Mouse (Mus musculus) CD4-positive helper T cell, adult 2 months (primary cell): ENCODE data around the gene Pbx3.
A peak's percentile ranks its signal among the peaks of the same experiment; 100 is the strongest.

Experiments used
- DNase-seq: peaks from one replicate; pipeline ENCODE4 v3.0.0-alpha.2; 2012; ENCODE audit warnings: low read depth, missing footprints, low spot score

Gene Pbx3

DNA sequence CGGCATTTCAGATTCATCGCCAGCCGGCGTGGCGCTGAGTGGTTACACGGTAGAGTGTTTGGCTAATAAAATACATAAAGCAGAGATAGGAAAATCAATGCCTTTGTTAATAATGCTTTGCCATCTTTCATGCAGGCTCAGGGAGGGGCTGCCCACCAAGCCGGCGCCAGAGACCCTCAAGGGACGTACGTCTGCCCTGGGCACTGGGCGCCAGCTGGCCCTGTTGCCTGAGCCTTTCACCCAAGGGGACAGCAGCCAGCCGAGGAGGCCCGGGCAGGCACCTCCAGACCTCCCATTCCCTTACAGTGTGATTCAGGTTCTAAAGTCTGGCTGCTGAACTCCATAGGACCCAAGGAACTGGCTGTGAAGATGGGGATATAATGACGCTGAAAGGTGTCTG is 225.5 kb downstream of the Pbx3 start:
- no peak for DNase-seq

DNA sequence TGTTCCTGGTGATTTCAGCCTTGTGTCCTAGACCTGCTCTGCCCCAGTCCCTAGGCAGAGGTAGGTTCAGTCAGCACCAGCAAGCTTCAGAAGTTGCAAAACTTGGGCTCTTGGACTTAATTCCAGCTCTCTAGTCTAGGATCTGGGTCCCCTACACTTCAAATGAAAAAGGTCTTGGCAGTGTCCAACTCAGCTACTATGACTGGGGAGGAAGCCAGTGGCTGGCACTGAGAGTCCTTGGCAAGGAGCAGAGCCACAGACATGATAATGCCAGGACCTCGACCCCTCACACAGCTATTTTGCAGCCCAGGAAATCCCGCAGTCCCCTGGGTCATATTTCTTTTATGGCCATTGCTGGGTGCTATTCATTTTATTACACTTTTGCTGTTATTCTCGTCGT is 225.9 kb downstream of the Pbx3 start:
- no peak for DNase-seq

DNA sequence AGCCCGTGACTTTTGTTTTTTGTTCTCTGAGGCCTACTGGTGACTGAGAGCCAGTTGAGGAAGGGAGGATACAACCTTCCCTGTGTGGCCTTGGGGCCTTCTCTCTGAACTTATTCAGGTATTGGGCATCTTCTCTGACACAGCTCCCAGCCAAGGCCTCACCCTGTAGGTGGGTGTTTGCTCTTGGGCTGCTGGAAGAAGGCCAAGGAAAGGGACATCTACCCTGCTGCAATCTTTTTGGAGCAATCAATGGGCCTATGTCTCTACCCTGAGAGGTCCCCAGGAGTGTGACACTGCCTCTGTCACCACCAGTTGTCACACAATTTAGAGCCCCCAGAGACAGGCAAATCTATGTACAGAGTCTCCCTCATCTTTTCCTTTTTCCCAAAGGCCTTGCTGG is 226.5 kb downstream of the Pbx3 start:
- no peak for DNase-seq

DNA sequence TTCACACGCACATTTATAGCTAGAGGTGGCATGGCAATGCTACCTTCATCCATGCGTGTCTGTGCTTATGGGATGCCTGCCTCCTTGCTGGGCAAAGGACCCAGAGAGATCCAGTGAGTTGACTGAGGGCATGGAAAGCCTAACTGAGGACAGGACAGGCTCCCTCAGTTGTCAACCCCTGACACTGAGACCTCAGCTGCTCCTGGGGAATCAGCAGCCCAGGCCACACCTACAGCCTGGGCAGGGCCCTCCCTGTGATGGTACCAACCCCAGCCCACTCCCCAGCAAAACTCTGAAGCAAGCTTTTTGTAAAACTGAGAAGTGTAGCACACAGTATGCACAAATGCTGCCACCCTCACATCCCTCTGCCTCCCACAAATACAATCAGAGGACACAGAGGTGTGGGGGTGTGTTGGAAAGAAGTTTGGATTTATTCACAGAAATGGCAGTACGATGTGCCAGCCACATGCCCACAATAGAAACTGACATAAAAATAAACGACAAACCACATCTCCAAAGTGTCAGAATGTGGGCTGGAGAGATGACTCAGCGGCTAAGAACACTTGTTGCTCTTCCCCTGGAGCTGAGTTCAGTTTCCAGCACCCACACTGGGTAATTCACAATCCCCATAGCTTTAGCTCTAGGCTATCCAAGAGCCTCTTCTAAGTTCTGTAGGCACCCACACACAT is 233.3 kb downstream of the Pbx3 start:
- peak; percentile 34 for DNase-seq

DNA sequence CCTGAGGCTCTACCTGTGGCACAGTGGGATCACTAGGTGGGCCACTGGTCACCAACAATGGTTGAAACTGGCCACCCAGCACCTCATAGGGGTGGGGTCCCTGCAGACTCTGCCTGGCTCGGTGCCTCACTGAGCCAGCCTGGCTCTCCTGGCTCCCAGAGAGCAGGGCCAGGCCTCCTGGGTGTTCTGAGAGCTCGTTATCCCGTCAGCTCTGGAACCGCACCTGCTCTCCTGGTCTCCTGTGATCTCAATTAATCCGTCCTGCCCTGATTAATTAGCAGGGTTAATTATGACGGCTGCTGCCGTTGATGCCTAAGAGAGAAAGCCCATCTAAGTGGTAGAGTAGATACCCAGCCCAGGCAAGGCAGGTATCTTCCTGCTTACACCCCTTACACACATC is 237.6 kb downstream of the Pbx3 start:
- no peak for DNase-seq

DNA sequence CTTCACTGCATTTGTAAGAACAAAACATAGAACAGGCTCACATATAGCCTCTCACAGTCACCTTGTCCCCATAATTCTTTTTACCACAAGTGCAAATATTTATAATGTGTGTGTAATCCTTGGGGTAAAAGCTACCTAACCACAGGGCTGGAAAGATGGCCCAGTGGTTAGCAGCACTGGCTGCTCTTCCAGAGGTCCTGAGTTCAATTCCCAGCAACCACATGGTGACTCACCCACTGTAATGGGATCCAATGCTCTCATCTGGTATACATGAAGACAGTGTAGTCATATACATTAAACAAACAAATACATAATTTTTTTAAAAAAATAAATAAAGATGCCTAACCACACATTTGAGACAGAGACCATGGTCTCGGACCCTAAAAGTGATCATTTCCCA is 240.2 kb downstream of the Pbx3 start:
- DNase-seq = no peak

DNA sequence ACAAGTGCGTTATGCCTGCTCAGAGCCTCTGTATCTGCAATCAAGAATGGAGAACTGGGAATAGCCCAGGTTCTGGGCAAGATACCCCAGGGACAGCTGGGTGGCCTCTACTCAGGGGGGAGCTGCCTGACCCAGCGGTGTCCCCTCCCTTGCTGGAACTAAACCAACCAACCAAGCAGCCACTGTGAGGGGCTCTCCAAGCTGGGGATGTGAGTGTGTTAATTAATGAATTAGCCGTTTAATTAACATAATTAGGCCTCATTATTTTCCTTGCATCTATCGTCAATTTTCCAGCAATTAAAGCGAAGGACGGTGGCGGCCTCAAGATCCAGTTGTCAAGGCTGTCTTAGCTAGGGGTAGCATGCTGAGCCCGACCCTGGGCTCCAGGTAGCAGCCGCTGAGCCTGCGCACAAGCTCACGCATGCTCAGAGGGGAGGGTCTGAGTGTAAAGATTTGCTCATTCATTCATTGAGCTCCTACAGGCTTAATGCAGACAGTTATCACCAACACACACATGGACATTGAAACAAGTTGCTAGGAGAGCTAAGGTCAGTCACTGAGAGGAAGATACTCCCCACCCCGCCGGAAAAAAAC is 243.2 kb downstream of the Pbx3 start:
- DNase-seq = no peak

DNA sequence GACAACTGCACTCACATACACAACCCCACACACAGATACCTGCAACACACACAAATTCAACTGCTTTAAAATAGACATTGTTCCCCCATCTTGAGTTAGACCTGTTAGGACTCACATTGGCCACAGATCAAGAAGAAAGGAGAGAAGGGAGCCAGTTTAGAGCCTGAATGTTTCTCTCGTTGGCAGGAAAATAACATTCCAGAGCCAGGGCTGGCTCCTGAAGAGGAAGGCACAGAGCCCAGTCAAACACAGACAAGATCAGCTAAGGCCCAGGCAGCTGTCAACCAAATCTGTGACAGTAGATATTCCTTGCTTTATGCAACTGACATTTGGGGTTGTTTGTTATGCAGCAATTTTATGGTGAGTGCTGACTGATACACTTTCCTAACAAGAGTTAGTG is 245.1 kb downstream of the Pbx3 start:
- DNase-seq = no peak

DNA sequence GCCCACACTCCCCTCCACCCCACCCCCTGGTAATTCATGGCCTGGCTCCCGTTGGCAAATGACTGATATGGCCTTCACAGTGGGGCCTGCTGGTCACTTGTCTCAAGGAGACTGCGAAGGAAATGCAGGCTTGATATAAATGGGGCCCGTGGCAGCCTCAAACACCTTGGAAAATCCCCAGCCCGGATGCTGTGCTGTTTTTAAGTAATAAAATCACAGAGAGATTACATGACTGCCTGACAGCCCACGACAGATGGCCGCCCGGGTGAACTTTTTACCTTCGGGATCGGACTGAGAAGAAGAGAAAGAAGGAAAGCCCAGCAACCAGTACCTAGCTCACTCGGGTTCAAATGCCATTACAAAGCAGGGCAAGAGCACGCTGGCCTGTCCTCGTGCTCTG is 249.0 kb downstream of the Pbx3 start:
- DNase-seq = no peak
